9 mouse cellular contexts compared by ENCODE assay signal in genomic region chr17:34626062-34626772, GRCm38 (mm10). TPM values are rescaled to one million over a fixed set of nuclear protein-coding genes. Genes with fewer than 3 reads are reported as not detected.
DNase-seq lines count a peak whose midpoint lies in the region; ATAC-seq and TF ChIP-seq lines count a peak whose summit lies in the region.
"Had no signal": no experiment of that assay in that cellular context is flagged by ENCODE, and none has a peak within 500 bp of the region (broad histone marks: within the 10 kb centered on the region; RNA-seq: fewer than 3 reads in every experiment).

No protein-coding gene starts in this region.

- 47% methylated on average over 16 of the region's 16 CpGs for WGBS in heart, embryonic 12.5 days
- 53% methylated on average over 16 of the region's 16 CpGs for WGBS in forebrain, postnatal 0 days
- 45% methylated on average over 16 of the region's 16 CpGs for WGBS in liver, embryonic 16.5 days (ENCODE audit: insufficient replicate concordance)

- H3K36me3 ChIP-seq in heart, embryonic 12.5 days = peaks cover 36% of the 10 kb centered on the region
- peaks cover 19% of the 10 kb centered on the region for H3K36me3 ChIP-seq in G1E (replicated peaks)
- H3K36me3 ChIP-seq in forebrain, postnatal 0 days (ENCODE audit: insufficient read depth) = peaks cover 17% of the 10 kb centered on the region
- no peaks in the 10 kb centered on the region; the same call in 1 of the 2 replicates for H3K36me3 ChIP-seq in liver, embryonic 16.5 days (ENCODE audit: control insufficient read depth, insufficient read depth)

- no peaks in the 10 kb centered on the region for H3K9me3 ChIP-seq in heart, embryonic 12.5 days (replicated peaks)
- no peaks in the 10 kb centered on the region for H3K9me3 ChIP-seq in G1E (replicated peaks)
- no peaks in the 10 kb centered on the region for H3K9me3 ChIP-seq in forebrain, postnatal 0 days (ENCODE audit: low read length)
- H3K9me3 ChIP-seq in liver, embryonic 16.5 days (replicated peaks; ENCODE audit: control insufficient read depth, low read length) = no peaks in the 10 kb centered on the region

- H3K4me1 ChIP-seq in heart, embryonic 12.5 days (replicated peaks) = peaks cover 41% of the 10 kb centered on the region
- H3K4me1 ChIP-seq in G1E (ENCODE audit: insufficient read depth, low read depth, low read length) = peaks cover 33% of the 10 kb centered on the region
- peaks cover 21% of the 10 kb centered on the region for H3K4me1 ChIP-seq in forebrain, postnatal 0 days (ENCODE audit: insufficient read depth)
- peaks cover 33% of the 10 kb centered on the region for H3K4me1 ChIP-seq in liver, embryonic 16.5 days (ENCODE audit: control insufficient read depth, low read depth, low read length)

- peak overlapping the region; percentile 88 for H3K4me3 ChIP-seq in heart, embryonic 12.5 days
- H3K4me3 ChIP-seq in G1E (ENCODE audit: low read depth, low read length) = peak overlapping the region; percentile 72
- peak overlapping the region; percentile 55 for H3K4me3 ChIP-seq in forebrain, postnatal 0 days (ENCODE audit: low read depth, low read length)
- H3K4me3 ChIP-seq in liver, embryonic 16.5 days (ENCODE audit: low read depth, low read length) = peak overlapping the region; percentile 72

- intact Hi-C loops in left cerebral cortex, postnatal 4 days (cut with DNase I) = no loop called here

- H3K9ac ChIP-seq in heart, embryonic 12.5 days = peak overlapping the region; percentile 86
- peak overlapping the region; percentile 54 for H3K9ac ChIP-seq in forebrain, postnatal 0 days
- H3K9ac ChIP-seq in liver, embryonic 16.5 days (ENCODE audit: low read depth, low read length) = peak overlapping the region; percentile 65

- H3K27ac ChIP-seq in heart, embryonic 12.5 days (ENCODE audit: poor library complexity, severe bottlenecking) = no peak overlapping the region
- H3K27ac ChIP-seq in forebrain, postnatal 0 days (ENCODE audit: low read depth, low read length) = no peak overlapping the region
- no peak overlapping the region for H3K27ac ChIP-seq in liver, embryonic 16.5 days (ENCODE audit: low read length)

- no peak for ATAC-seq in heart, embryonic 12.5 days (ENCODE audit: insufficient number of reproducible peaks, low FRiP score)
- no peak for ATAC-seq in G1E (ENCODE audit: extremely low read depth, insufficient number of reproducible peaks, low FRiP score, poor library complexity, severe bottlenecking)
- ATAC-seq in forebrain, postnatal 0 days = no peak
- no peak for ATAC-seq in liver, embryonic 16.5 days (ENCODE audit: low read depth)

- peak overlapping the region; percentile 95 for H3K4me2 ChIP-seq in heart, embryonic 12.5 days
- peak overlapping the region; percentile 92 for H3K4me2 ChIP-seq in forebrain, postnatal 0 days (ENCODE audit: low read depth)
- peak overlapping the region; percentile 74 for H3K4me2 ChIP-seq in liver, embryonic 16.5 days (ENCODE audit: low read depth, low read length)

- no peak for DNase-seq in heart, adult 11 months
- DNase-seq in G1E (ENCODE audit: low spot score) = no peak
- no peak for DNase-seq in forebrain, postnatal 0 days
- DNase-seq in gastrocnemius, postnatal 10 days = no peak
- no peak for DNase-seq in left cerebral cortex, postnatal 4 days
- DNase-seq in cerebellum, postnatal 4 days (ENCODE audit: low spot score in 2 of 2) = no peak

- TF ChIP-seq CTCF in G1E (IDR thresholded peaks at IDR 0.05; ENCODE audit: low read depth, low read length) = no peak
- no peak for TF ChIP-seq CTCF in forebrain, postnatal 0 days (IDR thresholded peaks at IDR 0.05; ENCODE audit: low read depth)

- peaks cover 26% of the 10 kb centered on the region for H3K27me3 ChIP-seq in heart, embryonic 12.5 days (replicated peaks)
- H3K27me3 ChIP-seq in G1E (ENCODE audit: insufficient read depth, low read length) = peaks cover 39% of the 10 kb centered on the region
- H3K27me3 ChIP-seq in forebrain, postnatal 0 days (ENCODE audit: insufficient read depth, low read length) = no peaks in the 10 kb centered on the region
- H3K27me3 ChIP-seq in liver, embryonic 16.5 days (ENCODE audit: control insufficient read depth, insufficient read depth, low read depth, low read length) = peaks cover 36% of the 10 kb centered on the region

RNA-seq across cellular contexts. Expression of gene Ppt2, which starts 2.1 kb away (rescaled TPM):
- polyA plus RNA-seq in heart, embryonic 12.5 days (2016; fragmentation: Nextera tagmentation; extraction: Ambion mirVana) = 28.9 TPM in 2 replicates
- total RNA-seq in G1E (2014; fragmentation: Nextera tagmentation) = 17.1 and 25.6 TPM in 2 replicates
- total RNA-seq in G1E (2017) = 5.5 and 5.8 TPM in 2 replicates
- 30.8 and 35.1 TPM in 2 replicates for polyA plus RNA-seq in G1E (2012)
- 24.2 and 27.2 TPM in 2 replicates for total RNA-seq in forebrain, postnatal 0 days (2014; rRNA removed)
- 17.6 and 20.2 TPM in 2 replicates for polyA plus RNA-seq in forebrain, postnatal 0 days (2015; fragmentation: Nextera tagmentation; extraction: Ambion mirVana)
- 11.4 and 13.8 TPM in 2 replicates for polyA plus RNA-seq in liver, embryonic 16.5 days (2015; fragmentation: Nextera tagmentation; extraction: Ambion mirVana)
- total RNA-seq in gastrocnemius, postnatal 10 days (2021) = 10 to 100 TPM; 32.6 to 33.7 TPM
- total RNA-seq in left cerebral cortex, postnatal 4 days (2021) = 10 to 100 TPM; 30.3 to 32.7 TPM

RNA-seq across cellular contexts. Expression of gene Prrt1, which starts 3.1 kb away (rescaled TPM):
- polyA plus RNA-seq in heart, embryonic 12.5 days (2016; fragmentation: Nextera tagmentation; extraction: Ambion mirVana) = 0.17 TPM in 1 of 2 replicates, not detected in the other
- total RNA-seq in G1E (2014; fragmentation: Nextera tagmentation) = not detected in 2 replicates
- not detected in 2 replicates for total RNA-seq in G1E (2017)
- polyA plus RNA-seq in G1E (2012) = not detected in 2 replicates
- total RNA-seq in forebrain, postnatal 0 days (2014; rRNA removed) = 7.8 and 11.4 TPM in 2 replicates
- 12.2 and 15.1 TPM in 2 replicates for polyA plus RNA-seq in forebrain, postnatal 0 days (2015; fragmentation: Nextera tagmentation; extraction: Ambion mirVana)
- not detected in 2 replicates for polyA plus RNA-seq in liver, embryonic 16.5 days (2015; fragmentation: Nextera tagmentation; extraction: Ambion mirVana)
- total RNA-seq in gastrocnemius, postnatal 10 days (2021) = under 1 TPM; 0.61 to 0.63 TPM
- 10 to 100 TPM; 78.2 to 81.9 TPM for total RNA-seq in left cerebral cortex, postnatal 4 days (2021)
- total RNA-seq: CH12.LX had no signal

RNA-seq across cellular contexts. Expression of gene Egfl8, which starts 10.4 kb away (rescaled TPM):
- 0.30 and 0.57 TPM in 2 replicates for polyA plus RNA-seq in heart, embryonic 12.5 days (2016; fragmentation: Nextera tagmentation; extraction: Ambion mirVana)
- 1.5 TPM in 1 of 2 replicates, not detected in the other for total RNA-seq in G1E (2014; fragmentation: Nextera tagmentation)
- total RNA-seq in G1E (2017) = 0.29 and 0.93 TPM in 2 replicates
- 0.80 and 1.1 TPM in 2 replicates for polyA plus RNA-seq in G1E (2012)
- total RNA-seq in forebrain, postnatal 0 days (2014; rRNA removed) = 2.7 and 3.2 TPM in 2 replicates
- 3.8 and 4.8 TPM in 2 replicates for polyA plus RNA-seq in forebrain, postnatal 0 days (2015; fragmentation: Nextera tagmentation; extraction: Ambion mirVana)
- 0.33 and 0.51 TPM in 2 replicates for polyA plus RNA-seq in liver, embryonic 16.5 days (2015; fragmentation: Nextera tagmentation; extraction: Ambion mirVana)
- 10 to 100 TPM; 13.8 to 15.2 TPM for total RNA-seq in gastrocnemius, postnatal 10 days (2021)
- total RNA-seq in left cerebral cortex, postnatal 4 days (2021) = 1 to 10 TPM; 4.9 to 5.9 TPM
- total RNA-seq: CH12.LX had no signal

RNA-seq across cellular contexts. Expression of gene Fkbpl, which starts 18.3 kb away (rescaled TPM):
- polyA plus RNA-seq in heart, embryonic 12.5 days (2016; fragmentation: Nextera tagmentation; extraction: Ambion mirVana) = 10.2 and 11.1 TPM in 2 replicates
- total RNA-seq in G1E (2014; fragmentation: Nextera tagmentation) = 1.6 and 4.7 TPM in 2 replicates
- 11.9 and 22.1 TPM in 2 replicates for total RNA-seq in G1E (2017)
- polyA plus RNA-seq in G1E (2012) = 6.5 and 7.8 TPM in 2 replicates
- total RNA-seq in forebrain, postnatal 0 days (2014; rRNA removed) = 9.6 and 19.9 TPM in 2 replicates
- polyA plus RNA-seq in forebrain, postnatal 0 days (2015; fragmentation: Nextera tagmentation; extraction: Ambion mirVana) = 8.2 and 11.4 TPM in 2 replicates
- 3.7 and 4.6 TPM in 2 replicates for polyA plus RNA-seq in liver, embryonic 16.5 days (2015; fragmentation: Nextera tagmentation; extraction: Ambion mirVana)
- total RNA-seq in gastrocnemius, postnatal 10 days (2021) = 1 to 10 TPM; 4.5 to 4.7 TPM
- 10 to 100 TPM in 1 of 2 experiments, 1 to 10 TPM in 1; 7.9 to 10.5 TPM for total RNA-seq in left cerebral cortex, postnatal 4 days (2021)

RNA-seq across cellular contexts. Expression of gene Atf6b, which starts 20.7 kb away (rescaled TPM):
- 63.2 and 67.0 TPM in 2 replicates for polyA plus RNA-seq in heart, embryonic 12.5 days (2016; fragmentation: Nextera tagmentation; extraction: Ambion mirVana)
- total RNA-seq in G1E (2014; fragmentation: Nextera tagmentation) = 20.5 and 23.0 TPM in 2 replicates
- 7.8 and 9.2 TPM in 2 replicates for total RNA-seq in G1E (2017)
- 89.0 and 103 TPM in 2 replicates for polyA plus RNA-seq in G1E (2012)
- total RNA-seq in forebrain, postnatal 0 days (2014; rRNA removed) = 39.9 and 43.7 TPM in 2 replicates
- 86.1 and 86.4 TPM in 2 replicates for polyA plus RNA-seq in forebrain, postnatal 0 days (2015; fragmentation: Nextera tagmentation; extraction: Ambion mirVana)
- polyA plus RNA-seq in liver, embryonic 16.5 days (2015; fragmentation: Nextera tagmentation; extraction: Ambion mirVana) = 17.7 and 17.8 TPM in 2 replicates
- total RNA-seq in gastrocnemius, postnatal 10 days (2021) = 10 to 100 TPM; 12.7 to 14.4 TPM
- 10 to 100 TPM; 72.8 to 75.4 TPM for total RNA-seq in left cerebral cortex, postnatal 4 days (2021)
